Mouse (Mus musculus) stomach, postnatal 0 days (tissue): ENCODE results near the gene Cfap77. TPM values are rescaled to one million over a fixed set of nuclear protein-coding genes. Genes with fewer than 3 reads are reported as not detected.

Experiments
- ATAC-seq: fragments of 200-750 bp; cut with Nextera tagmentation; 2 replicates; pipeline ENCODE4 v1.8.0; 2017; ENCODE audit not compliant: low FRiP score, low TSS enrichment
- DNase-seq: peaks from one replicate; pipeline ENCODE4 v3.0.0-alpha.2; 2016; ENCODE audit warnings: low spot score
- H3K27ac ChIP-seq: fragments of 300-500 bp; sonication (generic); replicated peaks from 2 replicates; pipeline ENCODE4 v1.5.1; 2014; ENCODE audit warnings: mild to moderate bottlenecking, control low read depth
- H3K27me3 ChIP-seq: fragments of 300-500 bp; sonication (generic); 2 replicates; pipeline ENCODE4 v1.6.1; 2014; ENCODE audit warnings: low read length; ENCODE audit not compliant: control insufficient read depth, insufficient read depth
- H3K36me3 ChIP-seq: fragments of 300-500 bp; sonication (generic); 2 replicates; pipeline ENCODE4 v1.6.1; 2014; ENCODE audit warnings: low read length, mixed read lengths; ENCODE audit not compliant: control insufficient read depth, insufficient read depth
- H3K4me1 ChIP-seq: fragments of 300-500 bp; sonication (generic); replicated peaks from 2 replicates; pipeline ENCODE4 v1.6.1; 2014; ENCODE audit warnings: antibody characterized with exemption; ENCODE audit not compliant: control insufficient read depth, insufficient read depth
- H3K4me2 ChIP-seq: fragments of 300-500 bp; sonication (generic); replicated peaks from 2 replicates; pipeline ENCODE4 v1.6.1; 2014; ENCODE audit warnings: low read depth, mild to moderate bottlenecking, control low read depth, moderate library complexity
- H3K4me3 ChIP-seq: fragments of 300-500 bp; sonication (generic); 2 replicates; pipeline ENCODE4 v1.5.1; 2014; ENCODE audit warnings: low read depth, low read length, control low read depth
- H3K9ac ChIP-seq: fragments of 300-500 bp; sonication (generic); 2 replicates; pipeline ENCODE4 v1.6.1; 2014; ENCODE audit warnings: mild to moderate bottlenecking, low read length, control low read depth, mixed read lengths
- H3K9me3 ChIP-seq: fragments of 300-500 bp; sonication (generic); 2 replicates; pipeline ENCODE4 v1.6.1; 2016; ENCODE audit warnings: low read length; ENCODE audit not compliant: control insufficient read depth
- CTCF ChIP-seq: IDR thresholded peaks from 2 replicates; pipeline ENCODE4 v1.5.1; 2016; ENCODE audit warnings: antibody characterized with exemption, low read depth, mild to moderate bottlenecking, moderate library complexity
- EP300 ChIP-seq: optimal IDR thresholded peaks from 2 replicates; pipeline ENCODE3; 2016; ENCODE audit warnings: antibody characterized with exemption
- WGBS: fragments of 180-500 bp; shearing (Covaris S2); extraction: QIAGEN DNeasy Blood & Tissue Kit; methylation state at CpG from one replicate; pipeline ENCODE4 v1.1.7; 2014; 5-methylcytosine and 5-hydroxymethylcytosine counted together
- polyA plus RNA-seq: library from polyadenylated mRNA; unstranded; fragments of >200 nt; fragmentation: Nextera tagmentation; extraction: Ambion mirVana; gene quantifications from 2 replicates; pipeline ENCODE4 v1.2.1, GENCODE M21; 2015

Cfap77 gene
- polyA plus RNA-seq, 1 experiment from 2014 or later = 0.11 TPM

DNA sequence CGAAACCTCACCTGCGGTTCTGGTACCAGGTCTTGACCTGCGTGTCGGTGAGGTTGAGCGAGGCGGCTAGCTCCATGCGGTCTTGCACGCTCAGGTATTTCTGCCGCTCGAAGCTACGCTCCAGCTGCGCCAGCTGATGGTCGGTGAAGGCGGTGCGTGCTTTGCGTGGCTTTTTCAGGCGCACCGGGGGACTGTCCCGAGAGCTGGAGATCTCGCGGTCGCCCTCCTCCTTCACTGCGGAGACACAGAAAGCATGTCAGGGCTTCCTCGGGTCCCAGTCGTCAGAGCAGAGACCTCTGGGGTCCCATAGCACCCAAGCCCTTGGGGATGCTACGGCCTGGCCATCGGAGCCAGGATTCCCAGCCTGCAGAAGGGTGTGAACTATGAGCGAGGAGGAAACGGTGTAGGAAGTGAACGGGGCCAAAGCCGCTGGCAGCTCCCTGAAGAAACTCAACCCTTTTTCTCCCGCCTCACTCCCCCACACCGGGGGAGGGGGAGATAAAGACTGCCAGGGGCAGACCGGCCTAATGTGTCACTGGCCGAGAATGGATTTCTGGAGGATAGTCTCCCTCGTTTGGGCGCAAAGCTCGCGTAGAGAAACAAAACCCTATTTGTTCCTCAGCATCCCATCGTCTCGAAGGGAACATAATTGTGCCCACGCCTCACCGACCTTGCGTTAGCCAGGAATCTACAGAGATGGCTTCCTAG lies 143.4 kb downstream of the Cfap77 start:
- H3K9me3 ChIP-seq = no peaks in the 10 kb centered on the region
- peaks cover 36% of the 10 kb centered on the region for H3K27me3 ChIP-seq
- no peak overlapping the region for H3K4me2 ChIP-seq
- 2% methylated on average over 44 of the region's 44 CpGs for WGBS
- DNase-seq = no peak
- 0 out of 2 replicates have a peak, but pooled peaks cover 2% of the 10 kb centered on the region for H3K36me3 ChIP-seq
- no peak for ATAC-seq
- no peak overlapping the region for H3K4me3 ChIP-seq
- TF ChIP-seq CTCF (peak; percentile 27; the same call in 1 of the 2 replicates), EP300 (no peak)
- H3K9ac ChIP-seq = no peak overlapping the region
- no peak overlapping the region for H3K27ac ChIP-seq
- no peaks in the 10 kb centered on the region for H3K4me1 ChIP-seq

DNA sequence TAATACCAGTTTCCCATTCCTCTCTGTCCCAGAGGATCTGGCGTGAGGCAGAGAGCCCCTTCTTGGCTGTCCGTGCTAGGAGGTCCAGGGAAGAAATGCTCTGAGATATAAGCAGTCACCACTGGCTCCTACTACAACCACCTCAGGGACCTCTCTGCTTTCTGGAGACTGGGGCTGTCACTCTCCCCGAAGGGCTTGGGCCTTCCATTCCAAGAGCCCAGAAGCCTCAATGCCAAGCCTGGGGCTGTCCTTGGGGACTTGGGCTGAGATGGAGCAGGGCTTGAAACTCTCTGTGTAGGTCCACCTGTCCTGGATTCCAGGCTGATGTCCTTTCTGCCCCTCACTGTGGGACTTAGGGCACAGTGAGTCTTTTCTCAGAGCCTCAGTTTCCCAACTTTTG lies 144.0 kb downstream of the Cfap77 start:
- H3K9ac ChIP-seq = no peak overlapping the region
- no peaks in the 10 kb centered on the region for H3K9me3 ChIP-seq
- H3K4me2 ChIP-seq = no peak overlapping the region
- H3K27ac ChIP-seq = no peak overlapping the region
- H3K27me3 ChIP-seq = peaks cover 36% of the 10 kb centered on the region
- H3K36me3 ChIP-seq = 0 out of 2 replicates have a peak, but pooled peaks cover 3% of the 10 kb centered on the region
- no peak overlapping the region for H3K4me3 ChIP-seq
- no peaks in the 10 kb centered on the region for H3K4me1 ChIP-seq
- DNase-seq (no peak), ATAC-seq (no peak)
- no peak for TF ChIP-seq CTCF
- no peak for TF ChIP-seq EP300
- WGBS = 17% methylated on average over 3 of the region's 3 CpGs

DNA sequence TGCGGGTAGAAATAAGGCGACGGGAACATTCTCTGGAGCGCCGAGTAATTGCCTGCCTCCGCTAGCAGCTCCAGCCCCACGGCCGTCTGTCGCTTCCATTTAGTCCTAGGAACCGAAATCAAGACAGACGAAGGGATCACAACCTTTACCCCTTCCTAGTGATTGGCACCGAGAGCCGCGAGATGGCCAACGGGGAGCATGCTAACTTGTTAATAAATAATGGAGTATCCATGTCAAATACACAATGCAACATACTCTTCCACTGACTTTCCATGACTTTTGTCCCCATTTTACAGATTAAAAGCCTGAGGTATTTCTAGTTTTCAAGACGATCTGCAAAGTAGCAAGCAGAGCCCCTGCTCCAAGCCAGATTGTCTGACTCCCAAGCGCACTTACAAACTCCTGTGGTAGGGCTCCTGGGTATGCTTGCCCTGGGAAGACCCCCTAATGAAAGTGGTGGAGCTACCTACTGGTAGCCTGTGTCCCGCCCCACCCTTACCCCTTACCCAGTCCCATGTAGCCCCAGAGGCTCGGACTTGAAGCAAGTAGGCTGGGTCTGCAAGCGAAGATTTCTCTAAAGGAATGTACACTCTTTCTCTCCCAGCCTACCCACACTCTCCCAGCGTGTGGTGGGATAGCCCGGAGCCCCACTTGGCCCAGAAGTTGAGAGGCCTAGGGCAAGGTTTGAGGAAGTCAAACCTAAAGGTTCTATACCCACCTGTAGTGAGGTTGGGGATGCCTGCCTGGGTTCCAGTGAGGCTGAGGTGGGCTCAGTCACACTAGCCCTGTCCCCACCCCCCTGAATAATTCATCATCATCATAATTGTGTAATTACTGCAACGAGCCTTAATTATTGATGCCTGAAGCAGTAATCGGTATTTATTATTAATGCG lies 144.8 kb downstream of the Cfap77 start:
- Histone ChIP-seq H3K4me1 (no peaks in the 10 kb centered on the region), H3K36me3 (0 out of 2 replicates have a peak, but pooled peaks cover 3% of the 10 kb centered on the region), H3K27me3 (peaks cover 30% of the 10 kb centered on the region), H3K9me3 (no peaks in the 10 kb centered on the region), H3K27ac (no peak overlapping the region), H3K9ac (no peak overlapping the region), H3K4me3 (no peak overlapping the region), H3K4me2 (no peak overlapping the region)
- WGBS = 10% methylated on average over 25 of the region's 25 CpGs
- ATAC-seq (no peak), DNase-seq (no peak)
- no peak for TF ChIP-seq EP300

DNA sequence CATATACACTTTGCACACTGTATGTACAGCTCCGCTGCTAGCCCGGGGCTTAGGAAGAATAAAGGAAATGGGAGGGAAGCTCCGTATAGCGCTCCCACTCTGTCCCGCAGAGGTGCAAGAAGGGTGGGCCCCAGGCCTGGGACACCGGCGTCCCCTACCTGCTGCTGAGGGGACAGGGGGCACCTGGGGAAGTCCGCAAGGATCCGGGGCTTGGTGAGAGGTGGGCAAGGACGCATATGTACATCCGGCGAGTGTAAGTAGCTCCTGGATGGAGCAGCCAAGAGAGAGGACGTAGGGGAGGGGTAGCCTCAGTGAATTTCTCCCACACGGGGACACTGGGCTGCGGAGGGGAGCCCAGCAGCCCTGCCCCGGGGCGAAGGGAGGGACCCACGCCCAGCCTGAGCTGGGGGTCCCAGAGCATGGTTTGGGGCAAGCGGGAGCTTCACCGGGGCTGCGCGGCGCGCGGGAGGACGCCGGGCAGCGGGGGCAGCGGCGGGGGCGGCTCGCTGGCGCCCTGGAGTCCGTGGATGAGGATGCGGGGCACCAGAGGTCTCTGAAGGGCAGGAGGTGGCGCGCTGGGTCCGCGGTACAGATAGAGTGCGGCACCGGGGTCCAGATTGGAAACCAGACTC lies 145.6 kb downstream of the Cfap77 start:
- TF ChIP-seq EP300 (no peak), CTCF (no peak)
- DNase-seq (no peak), ATAC-seq (peak; percentile 21; the same call in 1 of the 2 replicates)
- Histone ChIP-seq H3K4me3 (no peak overlapping the region), H3K9me3 (no peaks in the 10 kb centered on the region), H3K27me3 (peaks cover 25% of the 10 kb centered on the region), H3K4me2 (no peak overlapping the region), H3K4me1 (no peaks in the 10 kb centered on the region), H3K36me3 (0 out of 2 replicates have a peak, but pooled peaks cover 3% of the 10 kb centered on the region), H3K9ac (no peak overlapping the region), H3K27ac (no peak overlapping the region)
- 2% methylated on average over 40 of the region's 41 CpGs for WGBS

DNA sequence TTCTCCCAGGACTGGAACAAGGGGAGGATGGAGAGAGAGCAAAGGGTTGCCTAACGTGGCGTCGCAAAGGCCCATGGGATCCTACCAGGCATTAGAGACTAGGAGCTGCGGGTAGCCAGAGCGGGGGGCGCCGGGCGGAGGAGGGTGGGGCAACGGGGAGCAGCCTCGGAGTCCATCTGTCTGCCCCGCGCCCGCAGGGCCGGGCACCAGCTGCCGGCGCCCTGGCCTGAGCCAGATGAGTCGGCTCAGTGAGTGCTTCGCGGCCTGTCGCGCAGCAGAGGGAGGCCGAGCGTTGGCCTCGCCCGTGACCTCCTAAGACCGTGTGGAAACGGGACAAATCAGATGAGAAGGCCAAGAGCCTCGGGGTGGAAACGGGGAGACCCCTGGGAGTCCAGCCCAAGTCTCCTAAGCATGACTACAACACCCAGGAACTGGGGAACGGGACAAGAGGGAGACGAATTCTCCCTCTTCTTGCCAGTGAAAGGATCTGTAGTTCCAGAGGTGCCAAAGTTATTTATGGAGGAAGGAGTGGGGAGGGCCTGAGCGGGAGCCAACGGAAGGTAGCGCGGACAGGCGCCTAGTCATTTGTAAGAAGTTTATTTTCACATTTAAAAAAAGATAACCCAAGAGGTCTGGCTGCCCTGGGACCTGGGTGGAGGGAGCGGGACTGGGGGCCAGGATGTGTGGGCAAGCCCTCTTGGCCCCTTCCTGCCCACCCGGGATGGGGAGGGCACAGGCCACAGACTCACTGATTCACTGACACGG lies 146.3 kb downstream of the Cfap77 start:
- 0 out of 2 replicates have a peak, but pooled peaks cover 3% of the 10 kb centered on the region for H3K36me3 ChIP-seq
- no peak for DNase-seq
- no peak overlapping the region for H3K9ac ChIP-seq
- H3K4me3 ChIP-seq = peak overlapping the region; percentile 15
- no peaks in the 10 kb centered on the region for H3K9me3 ChIP-seq
- H3K27me3 ChIP-seq = peaks cover 25% of the 10 kb centered on the region
- no peak for TF ChIP-seq CTCF
- no peak for TF ChIP-seq EP300
- WGBS = 2% methylated on average over 37 of the region's 39 CpGs
- no peak overlapping the region for H3K27ac ChIP-seq
- no peak for ATAC-seq
- H3K4me1 ChIP-seq = no peaks in the 10 kb centered on the region
- H3K4me2 ChIP-seq = peak overlapping the region; percentile 38
